In the genomic region with DNA sequence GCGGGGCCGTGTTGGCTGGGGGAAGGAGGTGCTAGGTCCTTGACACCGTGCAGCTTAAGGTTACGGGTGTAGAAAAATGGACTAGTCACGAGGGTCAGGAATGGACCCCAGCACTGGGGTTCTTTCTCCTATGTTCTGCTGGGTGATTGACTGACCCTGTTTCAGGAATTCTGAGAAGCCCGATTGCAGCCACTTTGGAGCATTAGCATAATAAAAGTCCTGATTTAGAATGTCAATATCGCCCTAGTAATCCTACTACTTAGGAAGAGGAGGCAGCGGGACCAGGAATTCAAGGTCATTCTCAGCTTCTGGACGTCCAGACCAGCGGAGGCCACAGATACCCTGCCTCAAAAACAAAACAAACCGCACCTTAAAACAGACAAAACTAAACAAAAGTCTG, we compare ENCODE assay signal across 19 mouse cellular contexts. TPM values are rescaled to one million over a fixed set of nuclear protein-coding genes. Genes with fewer than 3 reads are reported as not detected.
"Had no signal": no experiment of that assay in that cellular context is flagged by ENCODE, and none has a peak within 500 bp of the region (broad histone marks: within the 10 kb centered on the region; RNA-seq: fewer than 3 reads in every experiment).

No protein-coding gene starts in this region.

- H3K9me3 ChIP-seq: limb, embryonic 10.5 days; liver, embryonic 15.5 days; midbrain, embryonic 15.5 days; neural tube, embryonic 13.5 days; stomach, embryonic 15.5 days had no signal

- H3K4me3 ChIP-seq: left cerebral cortex, adult 2 months; limb, embryonic 10.5 days; liver, embryonic 15.5 days; midbrain, embryonic 15.5 days; neural tube, embryonic 13.5 days; stomach, embryonic 15.5 days had no signal

- ATAC-seq: midbrain, embryonic 15.5 days had no signal

- H3K4me1 ChIP-seq: limb, embryonic 10.5 days; liver, embryonic 15.5 days; midbrain, embryonic 15.5 days; neural tube, embryonic 13.5 days; stomach, embryonic 15.5 days had no signal

- H3K36me3 ChIP-seq: limb, embryonic 10.5 days; liver, embryonic 15.5 days; midbrain, embryonic 15.5 days; neural tube, embryonic 13.5 days; stomach, embryonic 15.5 days had no signal

- DNase-seq: kidney, adult 8-10 months; kidney, postnatal 25 days; lung, embryonic 14.5 days; retina, postnatal 1 day; right cerebral cortex, postnatal 4 days; spleen, adult 18-20 months; thymus, adult 2 months; thymus, postnatal 36 days had no signal

- H3K4me2 ChIP-seq: liver, embryonic 11.5 days; liver, embryonic 15.5 days; lung, embryonic 14.5 days; midbrain, embryonic 15.5 days; neural tube, embryonic 13.5 days; stomach, embryonic 15.5 days had no signal

- H3K9ac ChIP-seq: liver, embryonic 15.5 days; lung, embryonic 14.5 days; midbrain, embryonic 15.5 days; neural tube, embryonic 13.5 days; stomach, embryonic 15.5 days had no signal

- H3K27ac ChIP-seq: left cerebral cortex, adult 2 months; limb, embryonic 10.5 days; liver, embryonic 15.5 days; midbrain, embryonic 15.5 days; neural tube, embryonic 13.5 days; stomach, embryonic 15.5 days had no signal

RNA-seq across cellular contexts. Expression of a gene that starts 0.7 kb away (rescaled TPM):
- total RNA-seq: layer of hippocampus, postnatal 25 days; left cerebral cortex, adult 2 months; left cerebral cortex, postnatal 14 days; megakaryocyte progenitor cell, adult 5-6 weeks; monocyte, adult 5-6 weeks had no signal
- polyA plus RNA-seq: liver, embryonic 15.5 days had no signal

RNA-seq across cellular contexts. Expression of a gene that starts 50.7 kb away (rescaled TPM):
- total RNA-seq: monocyte, adult 5-6 weeks had no signal
